Mouse (Mus musculus): ENCODE measurements around the gene Nxph3. TPM values are rescaled to one million over a fixed set of nuclear protein-coding genes. Genes with fewer than 3 reads are reported as not detected.

Gene Nxph3
- total RNA-seq, 2 experiments from 2014 or later: 32.5 to 46.2 TPM

DNA sequence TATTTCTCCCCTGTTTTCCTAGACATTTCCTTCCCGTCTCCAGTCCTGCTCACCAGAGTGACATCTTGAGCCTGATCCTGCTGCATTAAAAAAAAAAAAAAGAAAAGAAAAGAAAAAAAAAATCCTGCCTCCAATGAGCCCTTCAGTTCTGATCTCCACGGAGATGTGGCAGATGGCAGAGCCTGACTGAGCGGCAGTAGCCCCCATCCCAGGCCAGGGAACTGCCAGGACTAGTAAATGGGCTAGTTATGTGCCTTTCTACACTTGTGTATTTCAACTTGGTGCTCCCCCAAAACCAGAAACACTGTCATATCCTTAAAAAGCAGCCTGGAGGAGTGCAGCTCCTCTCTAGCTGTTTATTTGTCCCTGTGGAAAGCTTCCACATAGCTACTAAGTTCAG is 13.5 kb downstream of the Nxph3 start:
- DNase-seq (ENCODE audit: low spot score in 2 of 2): no peak
- intact Hi-C loops (cut with DNase I): no loop called here

DNA sequence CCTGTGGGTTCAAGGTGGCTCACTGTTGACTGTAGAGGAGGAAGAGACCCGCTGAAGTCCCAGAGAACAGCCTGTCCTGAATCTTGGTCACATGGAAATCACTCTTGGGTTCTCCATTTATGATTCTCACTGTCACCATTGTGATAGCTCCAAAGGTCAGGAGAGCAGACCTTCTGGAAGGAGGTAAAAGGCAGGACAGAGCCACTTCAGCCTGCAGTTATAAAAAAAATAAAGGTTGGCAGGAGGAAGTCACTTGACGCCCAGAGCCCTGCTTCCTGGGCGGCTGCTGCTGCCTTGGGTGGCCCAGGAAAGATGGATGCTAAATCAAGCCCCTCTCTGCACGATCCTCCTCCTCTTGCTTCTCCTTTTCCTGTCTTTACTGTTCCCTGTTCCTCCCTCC is 14.0 kb downstream of the Nxph3 start:
- intact Hi-C loops (cut with DNase I): no loop called here
- no peak for DNase-seq (ENCODE audit: low spot score in 2 of 2)

DNA sequence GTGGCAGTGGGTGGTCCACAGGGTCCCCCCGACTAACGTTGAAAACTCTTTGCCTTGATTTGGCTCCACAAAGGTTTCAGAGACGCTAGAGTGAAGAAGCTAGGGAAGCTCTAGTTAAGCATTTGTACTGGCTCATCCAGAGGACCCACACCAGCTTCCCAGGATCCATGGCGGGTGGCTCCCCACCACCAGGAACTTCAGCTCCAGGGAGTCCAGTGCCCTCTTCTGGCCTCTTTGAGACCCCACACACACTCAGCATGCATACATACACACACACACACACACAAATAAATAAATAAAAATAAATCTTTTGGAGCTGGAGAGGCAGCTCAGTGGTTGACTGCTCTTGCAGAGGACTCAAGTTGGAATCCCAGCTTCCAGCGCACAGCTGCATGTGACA is 16.4 kb downstream of the Nxph3 start:
- no peak for DNase-seq (ENCODE audit: low spot score in 2 of 2)
- intact Hi-C loops (cut with DNase I): no loop called here

DNA sequence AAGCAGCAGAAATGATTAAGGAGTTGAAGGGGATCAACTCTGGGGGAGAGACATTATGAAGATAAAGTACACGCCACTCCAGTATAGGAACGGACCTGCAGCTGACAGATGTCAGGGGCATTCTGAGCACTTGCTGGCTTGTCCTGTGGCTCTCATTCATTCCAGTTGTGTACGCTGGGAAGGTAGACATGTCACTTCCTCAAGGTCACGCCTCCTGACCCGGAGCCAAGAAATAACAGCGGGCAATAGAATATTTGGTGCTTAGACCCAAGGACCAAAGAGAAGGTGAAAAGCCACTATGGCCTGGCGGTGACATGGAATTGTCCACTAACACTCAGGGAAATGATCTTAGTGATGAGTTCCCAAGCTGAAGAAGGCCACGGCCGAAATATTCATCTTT is 18.5 kb downstream of the Nxph3 start:
- no peak for DNase-seq (ENCODE audit: low spot score in 2 of 2)
- intact Hi-C loops (cut with DNase I): no loop called here

DNA sequence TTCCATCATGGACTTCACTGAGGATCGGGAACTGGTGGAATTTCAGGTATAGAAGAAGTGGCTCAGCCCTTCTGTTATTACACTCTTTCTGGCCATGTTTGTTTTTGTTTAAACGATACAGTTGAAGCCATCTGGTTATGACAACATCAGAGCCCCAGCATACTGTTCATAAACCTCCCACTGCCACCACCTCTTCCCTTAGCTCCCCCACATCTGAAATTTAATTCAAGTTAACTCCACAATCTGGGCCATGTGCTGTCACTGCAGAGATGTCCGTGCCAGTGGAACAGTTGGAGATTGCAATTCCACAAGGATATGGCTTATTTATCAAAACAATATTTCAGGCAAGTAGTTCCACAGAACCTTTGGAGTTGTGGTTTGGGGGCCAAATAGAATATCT is 20.0 kb downstream of the Nxph3 start:
- intact Hi-C loops (cut with DNase I): no loop called here
- no peak for DNase-seq (ENCODE audit: low spot score in 2 of 2)

DNA sequence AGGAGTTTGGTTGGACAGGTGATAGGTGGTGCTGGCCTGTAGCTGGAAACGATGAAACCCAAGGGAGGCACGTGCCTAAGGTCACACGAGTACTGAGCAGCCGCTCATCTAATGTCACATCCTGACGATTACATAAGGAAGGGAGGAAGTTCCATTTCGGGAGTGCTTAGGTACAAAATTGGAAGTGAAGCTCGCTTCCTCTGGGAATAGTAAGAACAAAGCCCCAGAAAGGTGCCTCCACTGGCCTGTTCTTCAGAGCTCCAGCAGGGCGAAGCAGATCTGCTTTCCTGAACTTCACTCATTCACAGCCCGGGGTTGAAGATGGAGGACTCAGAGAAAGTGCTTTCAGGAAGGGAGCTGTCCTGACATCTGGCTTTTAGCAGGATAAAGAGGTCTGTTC is 20.4 kb downstream of the Nxph3 start:
- DNase-seq (ENCODE audit: low spot score in 2 of 2): no peak
- intact Hi-C loops (cut with DNase I): no loop called here

DNA sequence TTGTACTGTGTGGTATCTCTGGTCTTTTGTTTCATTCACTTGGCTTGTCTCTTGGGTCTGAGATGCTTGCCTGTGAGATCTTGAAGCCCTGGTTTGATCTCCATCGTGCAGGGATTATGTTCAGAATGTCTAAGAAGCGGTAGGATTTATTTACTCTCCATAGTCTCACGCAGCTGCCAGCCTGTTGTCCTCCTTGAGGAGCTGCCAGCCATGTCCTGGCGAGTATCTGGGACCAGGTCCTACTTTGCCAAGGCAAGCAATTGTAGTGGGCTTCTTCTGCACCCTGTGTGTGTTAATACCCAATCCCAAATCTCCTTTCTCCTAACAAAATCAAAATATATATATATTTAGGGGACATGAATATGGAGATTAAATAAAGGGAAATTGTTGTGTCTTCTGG is 21.4 kb downstream of the Nxph3 start:
- no peak for DNase-seq (ENCODE audit: low spot score in 2 of 2)
- intact Hi-C loops (cut with DNase I): no loop called here

DNA sequence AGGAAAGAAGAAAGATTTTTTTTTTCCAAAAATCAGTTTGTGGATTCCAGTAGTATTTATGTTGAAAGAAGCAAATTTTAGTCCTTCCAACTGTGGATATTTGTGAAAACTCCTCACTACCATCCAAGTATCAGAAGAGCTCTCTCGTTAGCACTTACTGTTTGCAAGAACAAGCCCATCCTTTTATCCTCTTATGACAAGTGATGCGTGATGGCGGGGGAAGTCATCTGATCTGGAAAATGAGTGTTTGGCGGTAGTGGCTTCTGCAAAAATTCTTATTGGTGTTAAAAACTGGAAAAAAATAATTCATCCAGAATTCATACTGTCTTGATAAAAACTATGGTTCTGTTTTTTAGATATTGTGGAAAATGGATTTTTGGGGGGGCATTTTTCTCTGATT is 22.1 kb downstream of the Nxph3 start:
- intact Hi-C loops (cut with DNase I): no loop called here
- no peak for DNase-seq (ENCODE audit: low spot score in 2 of 2)

DNA sequence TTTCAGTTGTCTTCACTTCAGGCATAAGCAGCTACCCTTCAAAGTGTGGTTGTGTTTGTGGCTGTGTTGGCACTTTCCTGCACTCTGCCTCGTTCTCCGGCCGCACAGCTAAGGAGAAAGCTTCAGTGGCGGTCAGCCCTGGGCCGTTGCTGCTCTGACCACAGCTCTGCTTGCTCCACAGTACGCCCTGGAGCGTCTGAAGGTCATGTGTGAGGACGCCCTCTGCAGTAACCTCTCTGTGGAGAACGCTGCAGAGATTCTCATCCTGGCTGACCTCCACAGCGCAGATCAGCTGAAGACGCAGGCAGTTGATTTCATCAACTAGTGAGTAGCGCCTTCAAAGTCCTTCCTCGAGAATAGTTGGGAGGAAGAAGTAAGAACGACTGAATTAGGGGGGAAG is 24.3 kb downstream of the Nxph3 start:
- no peak for DNase-seq (ENCODE audit: low spot score in 2 of 2)
- intact Hi-C loops (cut with DNase I): no loop called here

DNA sequence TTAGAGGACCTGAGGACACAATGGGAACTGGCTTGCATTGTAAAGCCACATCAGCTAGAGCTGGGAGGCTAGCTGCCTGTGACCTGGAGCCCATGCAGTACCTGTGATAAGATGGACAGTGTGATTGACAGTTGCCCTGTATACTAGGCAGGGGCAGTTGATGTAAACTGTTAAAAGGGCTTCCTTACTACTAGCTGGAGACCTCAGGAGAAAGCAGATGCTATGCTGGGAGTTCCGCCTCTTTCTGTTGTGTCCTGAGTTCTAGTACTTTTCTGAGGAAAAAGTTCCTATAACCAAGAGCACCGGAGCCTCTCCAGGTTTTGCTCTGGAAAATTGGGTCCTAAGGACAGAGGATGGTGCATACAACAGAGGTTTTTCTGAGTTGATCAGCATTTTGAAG is 27.1 kb downstream of the Nxph3 start:
- no peak for DNase-seq (ENCODE audit: low spot score in 2 of 2)
- intact Hi-C loops (cut with DNase I): no loop called here

DNA sequence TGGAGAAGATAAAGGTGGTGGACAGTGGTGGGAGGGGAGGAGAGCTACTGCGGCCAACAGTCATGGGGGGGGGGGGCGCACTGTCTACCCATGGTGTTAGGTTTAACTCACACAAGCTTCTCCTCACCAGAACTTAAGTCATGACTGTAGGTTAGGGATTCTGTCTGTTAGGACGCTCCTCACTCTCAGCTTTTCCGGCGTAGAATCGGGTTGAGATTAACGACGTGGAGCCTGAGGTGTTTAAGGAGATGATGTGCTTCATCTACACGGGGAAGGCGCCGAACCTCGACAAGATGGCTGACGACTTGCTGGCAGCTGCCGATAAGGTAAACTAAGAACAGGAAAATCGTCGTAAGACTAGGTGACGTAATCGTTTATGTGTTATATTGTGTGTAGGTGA is 28.7 kb downstream of the Nxph3 start:
- no peak for DNase-seq (ENCODE audit: low spot score in 2 of 2)
- intact Hi-C loops (cut with DNase I): no loop called here

DNA sequence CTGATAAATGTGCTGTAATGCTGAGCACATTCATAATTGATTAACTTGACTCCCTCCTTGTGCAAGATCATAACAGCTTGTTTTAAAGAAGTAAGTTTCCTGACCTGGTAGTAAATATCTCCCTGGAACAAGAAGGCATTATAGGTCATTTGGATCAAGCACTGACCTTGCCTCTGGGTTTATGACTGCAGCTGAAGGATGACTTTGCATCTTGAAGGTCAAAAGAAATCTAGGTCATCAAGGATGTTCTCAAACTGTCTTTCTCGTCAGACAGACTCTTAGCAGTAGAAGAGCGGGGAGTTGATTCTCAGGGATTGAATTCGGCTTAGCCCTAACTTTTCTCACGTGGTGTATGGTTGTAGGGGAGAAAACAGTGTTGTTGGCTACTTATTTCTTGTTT is 33.7 kb downstream of the Nxph3 start:
- intact Hi-C loops (cut with DNase I): no loop called here
- no peak for DNase-seq (ENCODE audit: low spot score in 2 of 2)

DNA sequence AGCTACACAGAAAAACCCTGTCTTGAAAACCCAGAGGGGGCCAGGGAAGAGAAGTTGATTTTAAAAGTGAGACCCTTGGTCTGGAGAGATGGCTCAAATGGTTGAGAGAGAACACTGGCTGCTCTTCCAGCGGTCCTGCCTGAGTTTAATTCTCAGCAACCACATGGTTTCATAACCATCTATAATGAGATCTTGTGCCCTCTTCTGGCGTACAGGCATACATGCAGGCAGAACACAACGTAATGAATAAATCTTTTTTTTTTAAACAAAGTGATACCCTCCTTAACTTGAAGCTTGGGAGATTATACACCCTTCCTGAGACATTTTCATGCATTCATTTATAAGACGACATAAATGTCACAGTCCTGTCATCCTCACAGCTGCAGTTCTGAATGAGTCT is 34.9 kb downstream of the Nxph3 start:
- intact Hi-C loops (cut with DNase I): loop anchor here (5.0 kb wide), 1 partner anchor 82 kb away; no protein-coding TSS in a partner anchor
- DNase-seq (ENCODE audit: low spot score in 2 of 2): no peak

DNA sequence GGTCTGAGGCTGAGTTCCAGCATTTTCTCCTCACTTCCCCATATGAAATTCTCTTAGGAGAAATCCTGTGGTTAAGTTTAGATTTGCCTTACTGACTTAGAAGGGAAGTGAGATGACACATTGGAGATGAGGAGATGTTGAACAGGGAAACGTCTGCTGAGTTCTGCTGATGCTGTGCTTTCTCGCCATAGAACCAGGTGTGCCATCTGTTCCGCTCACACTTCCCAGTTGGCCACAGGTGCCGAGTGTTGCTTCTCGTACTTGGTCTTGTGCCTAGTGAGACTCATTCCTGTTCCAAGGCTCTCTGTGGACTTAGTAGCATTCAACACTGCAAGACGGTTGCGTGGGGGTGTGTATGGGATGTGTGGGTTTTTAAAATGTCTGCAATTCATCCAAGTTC is 38.0 kb downstream of the Nxph3 start:
- intact Hi-C loops (cut with DNase I): loop anchor here (5.0 kb wide), 1 partner anchor 79 kb away; no protein-coding TSS in a partner anchor
- DNase-seq (ENCODE audit: low spot score in 2 of 2): peak; percentile 73 to 89

DNA sequence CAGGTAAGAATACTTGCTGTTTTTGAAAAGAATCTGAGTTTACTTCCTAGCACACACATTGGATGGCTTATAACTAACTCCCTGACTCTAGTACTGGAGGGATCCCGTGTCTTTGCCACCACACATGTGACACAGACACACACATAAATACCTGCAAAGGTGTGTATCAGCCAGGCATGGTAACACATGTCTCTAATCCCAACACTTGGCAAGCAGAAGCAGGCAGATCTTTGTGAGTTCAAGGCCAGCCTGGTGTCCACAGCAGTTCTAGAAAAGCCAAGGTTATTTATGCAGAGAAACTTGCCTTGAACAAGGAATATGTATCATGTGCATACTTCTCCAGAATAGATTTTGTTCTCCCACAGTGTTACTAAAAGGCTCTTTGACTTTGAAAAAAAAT is 40.9 kb downstream of the Nxph3 start:
- intact Hi-C loops (cut with DNase I): no loop called here
- no peak for DNase-seq (ENCODE audit: low spot score in 2 of 2)

DNA sequence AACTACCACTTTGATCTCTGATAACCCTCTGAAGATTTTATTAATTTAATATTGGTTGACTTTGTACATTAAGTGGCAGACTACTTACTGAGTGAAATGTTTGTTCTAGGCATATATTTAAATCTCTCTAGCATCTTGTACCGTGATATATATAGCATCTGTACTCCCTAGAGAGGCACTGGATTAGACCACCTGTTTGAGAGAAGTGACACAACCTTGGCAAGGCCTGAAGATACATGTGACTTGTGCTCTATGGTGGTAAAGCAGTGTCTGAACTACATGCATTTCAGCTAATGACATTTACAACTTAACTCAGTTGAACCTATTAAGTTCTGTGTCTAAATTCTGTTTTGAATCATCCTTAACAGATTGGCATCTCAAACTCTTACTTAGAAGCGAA is 41.4 kb downstream of the Nxph3 start:
- intact Hi-C loops (cut with DNase I): no loop called here
- peak in 1 of 2 experiments; percentile 22 for DNase-seq (ENCODE audit: low spot score in 2 of 2)

DNA sequence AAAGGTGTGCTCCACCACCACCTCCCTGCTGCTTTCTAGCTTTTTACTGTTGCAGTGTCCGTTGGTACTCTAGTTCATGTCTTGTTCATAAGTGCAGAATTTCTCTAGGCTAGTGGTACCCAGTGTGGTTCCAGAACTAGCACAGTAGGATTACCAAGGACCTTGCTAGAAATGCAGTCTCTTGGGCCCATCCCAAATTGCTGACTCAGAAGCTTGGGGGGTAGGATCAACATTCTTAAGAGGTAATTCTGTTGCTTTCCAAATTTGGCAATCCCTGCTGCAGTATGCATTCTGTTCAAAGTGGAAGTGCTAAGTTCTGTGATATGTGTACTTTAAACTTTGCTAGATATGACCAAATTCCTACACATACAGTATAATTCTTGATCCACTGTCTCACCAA is 46.6 kb downstream of the Nxph3 start:
- no peak for DNase-seq (ENCODE audit: low spot score in 2 of 2)
- intact Hi-C loops (cut with DNase I): no loop called here

DNA sequence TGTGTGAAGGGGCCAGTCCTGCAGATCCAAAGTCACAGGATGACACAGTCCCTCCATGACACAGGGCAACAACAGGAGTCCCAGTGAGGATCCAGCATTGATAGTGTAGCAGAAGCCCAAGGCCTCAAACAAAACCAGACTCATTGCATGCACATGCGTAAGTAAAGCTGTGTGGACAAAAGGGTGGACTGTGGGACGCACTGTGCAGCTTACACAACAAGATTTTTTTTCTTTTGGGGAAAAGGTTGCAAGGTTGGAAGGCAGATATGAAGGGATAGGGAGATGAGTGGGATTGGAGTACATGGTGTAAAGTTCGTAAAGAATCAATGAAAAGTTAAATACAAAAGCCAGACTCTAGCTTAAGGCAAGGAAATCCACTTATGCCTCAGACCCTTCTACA is 52.2 kb downstream of the Nxph3 start:
- intact Hi-C loops (cut with DNase I): no loop called here
- no peak for DNase-seq (ENCODE audit: low spot score in 2 of 2)

DNA sequence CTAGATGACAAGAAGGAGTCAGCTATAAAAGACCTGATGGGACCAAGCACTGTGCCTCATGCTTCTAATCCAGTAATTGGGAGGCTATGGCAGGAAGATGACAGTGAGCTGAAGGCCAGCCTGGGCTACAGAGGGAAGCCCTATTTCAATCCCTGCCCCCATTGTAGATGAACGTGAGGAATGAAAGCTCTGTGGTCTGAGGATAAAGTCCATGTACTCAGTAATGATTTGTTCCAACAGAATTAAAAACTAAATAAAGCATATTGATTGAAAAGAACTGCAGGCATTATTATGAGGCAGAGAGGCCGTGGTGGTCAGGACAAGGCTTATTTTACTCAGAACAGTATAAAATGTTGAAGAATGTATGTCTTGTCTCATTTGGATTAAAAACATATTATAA is 53.5 kb downstream of the Nxph3 start:
- DNase-seq (ENCODE audit: low spot score in 2 of 2): no peak

More for the DNA sequence above, 53.5 kb downstream of the Nxph3 start:
- intact Hi-C loops (cut with DNase I): no loop called here

All from left cerebral cortex, postnatal 14 days (tissue).